Mouse (Mus musculus): ENCODE measurements around the gene Apoa2. TPM values are rescaled to one million over a fixed set of nuclear protein-coding genes. Genes with fewer than 3 reads are reported as not detected.
A peak's percentile ranks its signal among the peaks of the same experiment; 100 is the strongest.

The Apoa2 gene
- polyA plus RNA-seq, 1 experiment from 2014 or later, result 1.9 TPM

- DNase-seq (ENCODE audit: low spot score), result no peak
- whole genome bisulfite sequencing, result 16% methylated on average over 8 of the region's 8 CpGs
- Histone ChIP-seq H3K4me1 (peaks cover 16% of the 10 kb centered on the region), H3K9me3 (replicated peaks) (no peaks in the 10 kb centered on the region), H3K27me3 (ENCODE audit: low read depth, poor library complexity, severe bottlenecking) (no peaks in the 10 kb centered on the region), H3K36me3 (peaks cover 16% of the 10 kb centered on the region), H3K27ac (0 out of 2 replicates have a peak overlapping the region, but pooled peaks have one; percentile 40), H3K4me3 (peak overlapping the region; percentile 28)
These were observed 37.8 kb downstream of the Apoa2 start for GRCm38 (mm10) chr1:171262594-171263130.

- H3K9me3 ChIP-seq (replicated peaks), result no peaks in the 10 kb centered on the region
- whole genome bisulfite sequencing, result 6% methylated on average over 2 of the region's 2 CpGs
- H3K4me1 ChIP-seq, result peaks cover 16% of the 10 kb centered on the region
- H3K4me3 ChIP-seq, result peak overlapping the region; percentile 28
- H3K27ac ChIP-seq, result no peak overlapping the region
- DNase-seq (ENCODE audit: low spot score), result no peak
- H3K36me3 ChIP-seq, result peaks cover 11% of the 10 kb centered on the region
- H3K27me3 ChIP-seq (ENCODE audit: low read depth, poor library complexity, severe bottlenecking), result no peaks in the 10 kb centered on the region
These were observed 38.3 kb downstream of the Apoa2 start for GRCm38 (mm10) chr1:171263185-171263611.

GRCm38 (mm10) chr1:171263666-171264461, 39.0 kb downstream of the Apoa2 start:
- Histone ChIP-seq H3K36me3 (peaks cover 6% of the 10 kb centered on the region), H3K4me1 (peaks cover 16% of the 10 kb centered on the region), H3K27ac (no peak overlapping the region), H3K4me3 (no peak overlapping the region), H3K9me3 (replicated peaks) (no peaks in the 10 kb centered on the region), H3K27me3 (ENCODE audit: low read depth, poor library complexity, severe bottlenecking) (no peaks in the 10 kb centered on the region)
- 84% methylated on average over 3 of the region's 3 CpGs for WGBS
- DNase-seq (ENCODE audit: low spot score), result no peak

- no peak for DNase-seq (ENCODE audit: low spot score)
- 77% methylated on average over 4 of the region's 4 CpGs for WGBS
- no peak overlapping the region for H3K4me3 ChIP-seq
- no peaks in the 10 kb centered on the region for H3K9me3 ChIP-seq (replicated peaks)
- H3K27ac ChIP-seq, result no peak overlapping the region
- H3K36me3 ChIP-seq, result no peaks in the 10 kb centered on the region
- H3K27me3 ChIP-seq (ENCODE audit: low read depth, poor library complexity, severe bottlenecking), result no peaks in the 10 kb centered on the region
- peaks cover 25% of the 10 kb centered on the region for H3K4me1 ChIP-seq
These were observed 41.3 kb downstream of the Apoa2 start for GRCm38 (mm10) chr1:171265971-171266744.

GRCm38 (mm10) chr1:171268341-171268740, 43.5 kb downstream of the Apoa2 start:
- no peak for DNase-seq (ENCODE audit: low spot score)
- WGBS, result 64% methylated on average over 1 of the region's 1 CpGs
- H3K27me3 ChIP-seq (ENCODE audit: low read depth, poor library complexity, severe bottlenecking), result no peaks in the 10 kb centered on the region

GRCm38 (mm10) chr1:171269848-171270572, 45.2 kb downstream of the Apoa2 start, which contains the start of gene B4galt3:
Gene B4galt3 (plus strand): TSS chr1:171270328.
- peak; percentile 97 for DNase-seq (ENCODE audit: low spot score)
- peak within 1 kb of the TSS; percentile 81 for H3K27ac ChIP-seq
- H3K9me3 ChIP-seq (replicated peaks), result no peaks in the 10 kb centered on the region
- H3K4me3 ChIP-seq, result peak within 1 kb of the TSS; percentile 86
- H3K27me3 ChIP-seq (ENCODE audit: low read depth, poor library complexity, severe bottlenecking), result no peaks in the 10 kb centered on the region
- H3K36me3 ChIP-seq, result peaks cover 35% of the 10 kb centered on the region
- peaks cover 17% of the 10 kb centered on the region for H3K4me1 ChIP-seq
- WGBS, result 3% methylated on average over 36 of the region's 36 CpGs

More at GRCm38 (mm10) chr1:171268341-171268740, 43.5 kb downstream of the Apoa2 start:
- H3K36me3 ChIP-seq, result peaks cover 18% of the 10 kb centered on the region
- no peak overlapping the region for H3K27ac ChIP-seq
- no peaks in the 10 kb centered on the region for H3K9me3 ChIP-seq (replicated peaks)
- peaks cover 20% of the 10 kb centered on the region for H3K4me1 ChIP-seq
- no peak overlapping the region for H3K4me3 ChIP-seq

- Histone ChIP-seq H3K4me1 (peaks cover 17% of the 10 kb centered on the region), H3K4me3 (peak overlapping the region; percentile 86), H3K27me3 (ENCODE audit: low read depth, poor library complexity, severe bottlenecking) (no peaks in the 10 kb centered on the region), H3K9me3 (replicated peaks) (no peaks in the 10 kb centered on the region), H3K36me3 (peaks cover 40% of the 10 kb centered on the region), H3K27ac (peak overlapping the region; percentile 81)
- WGBS, result under 1% methylated on average over 19 of the region's 19 CpGs
- DNase-seq (ENCODE audit: low spot score), result no peak
These were observed 45.7 kb downstream of the Apoa2 start for GRCm38 (mm10) chr1:171270573-171270900.

- no peaks in the 10 kb centered on the region for H3K9me3 ChIP-seq (replicated peaks)
- 55% methylated on average over 9 of the region's 9 CpGs for WGBS
- peaks cover 47% of the 10 kb centered on the region for H3K36me3 ChIP-seq
- no peak for DNase-seq (ENCODE audit: low spot score)
- H3K4me1 ChIP-seq, result peaks cover 17% of the 10 kb centered on the region
- H3K27me3 ChIP-seq (ENCODE audit: low read depth, poor library complexity, severe bottlenecking), result no peaks in the 10 kb centered on the region
- no peak overlapping the region; the same call in 1 of the 2 replicates for H3K27ac ChIP-seq
- H3K4me3 ChIP-seq, result peak overlapping the region; percentile 86
These were observed 46.3 kb downstream of the Apoa2 start for GRCm38 (mm10) chr1:171271196-171271595.

- DNase-seq (ENCODE audit: low spot score), result no peak
- 76% methylated on average over 10 of the region's 10 CpGs for WGBS
- peaks cover 17% of the 10 kb centered on the region for H3K4me1 ChIP-seq
- H3K36me3 ChIP-seq, result peaks cover 51% of the 10 kb centered on the region
- no peaks in the 10 kb centered on the region for H3K9me3 ChIP-seq (replicated peaks)
- no peak overlapping the region for H3K4me3 ChIP-seq
- H3K27ac ChIP-seq, result no peak overlapping the region
- no peaks in the 10 kb centered on the region for H3K27me3 ChIP-seq (ENCODE audit: low read depth, poor library complexity, severe bottlenecking)
These were observed 46.8 kb downstream of the Apoa2 start for GRCm38 (mm10) chr1:171271622-171272021.

GRCm38 (mm10) chr1:171272086-171272485, 47.2 kb downstream of the Apoa2 start:
- Histone ChIP-seq H3K36me3 (peaks cover 55% of the 10 kb centered on the region), H3K27ac (no peak overlapping the region), H3K27me3 (ENCODE audit: low read depth, poor library complexity, severe bottlenecking) (no peaks in the 10 kb centered on the region), H3K4me3 (no peak overlapping the region), H3K9me3 (replicated peaks) (no peaks in the 10 kb centered on the region), H3K4me1 (peaks cover 17% of the 10 kb centered on the region)
- DNase-seq (ENCODE audit: low spot score), result no peak
- WGBS, result 93% methylated on average over 3 of the region's 3 CpGs

GRCm38 (mm10) chr1:171274171-171274570, 49.3 kb downstream of the Apoa2 start:
- Histone ChIP-seq H3K27ac (no peak overlapping the region), H3K27me3 (ENCODE audit: low read depth, poor library complexity, severe bottlenecking) (no peaks in the 10 kb centered on the region), H3K36me3 (peaks cover 74% of the 10 kb centered on the region), H3K4me1 (peaks cover 17% of the 10 kb centered on the region), H3K4me3 (no peak overlapping the region), H3K9me3 (replicated peaks) (no peaks in the 10 kb centered on the region)
- DNase-seq (ENCODE audit: low spot score), result no peak
- 93% methylated on average over 12 of the region's 12 CpGs for WGBS

GRCm38 (mm10) chr1:171275144-171275734, 50.4 kb downstream of the Apoa2 start:
- Histone ChIP-seq H3K4me1 (peaks cover 22% of the 10 kb centered on the region), H3K27me3 (ENCODE audit: low read depth, poor library complexity, severe bottlenecking) (no peaks in the 10 kb centered on the region), H3K4me3 (no peak overlapping the region), H3K27ac (no peak overlapping the region), H3K36me3 (peaks cover 74% of the 10 kb centered on the region), H3K9me3 (replicated peaks) (no peaks in the 10 kb centered on the region)
- no peak for DNase-seq (ENCODE audit: low spot score)
- WGBS, result 94% methylated on average over 11 of the region's 11 CpGs

Data from limb, embryonic 10.5 days (tissue).